Comparison of ENCODE assay signal across 14 mouse cellular contexts in the genomic region with DNA sequence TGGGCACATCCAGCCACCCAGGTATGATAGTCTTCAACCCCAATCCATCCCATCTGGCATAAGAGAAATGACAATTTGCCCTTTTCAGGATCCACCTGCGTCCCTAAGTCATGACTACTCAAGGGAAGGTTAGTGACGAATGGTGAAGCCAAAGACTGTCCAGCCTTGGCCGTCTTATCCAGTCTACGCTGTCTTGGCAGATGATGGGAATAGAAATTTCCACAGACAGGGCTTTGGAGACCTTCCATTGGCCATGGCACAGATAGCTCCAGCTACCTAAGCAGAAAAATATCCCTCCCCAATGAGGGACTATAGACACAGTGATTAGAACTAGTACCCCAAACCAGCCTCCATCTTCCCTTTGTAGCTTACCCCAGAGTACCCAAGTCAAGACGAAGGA.
"Had no signal": no experiment of that assay in that cellular context is flagged by ENCODE, and none has a peak within 500 bp of the region (broad histone marks: within the 10 kb centered on the region; RNA-seq: fewer than 3 reads in every experiment).

No protein-coding gene starts in this region.

- DNase-seq: heart, postnatal 10 days; heart, postnatal 14 days; heart, postnatal 36 days; heart, postnatal 4 days; kidney, adult 11 months; kidney, adult 18-20 months; kidney, adult 2 months; kidney, adult 8-10 months; kidney, adult 9 months; kidney, postnatal 10 days; kidney, postnatal 14 days; kidney, postnatal 25 days; kidney, postnatal 36 days; kidney, postnatal 4 days had no signal
